Mouse (Mus musculus): ENCODE measurements around the gene Cdc42bpb.

DNA sequence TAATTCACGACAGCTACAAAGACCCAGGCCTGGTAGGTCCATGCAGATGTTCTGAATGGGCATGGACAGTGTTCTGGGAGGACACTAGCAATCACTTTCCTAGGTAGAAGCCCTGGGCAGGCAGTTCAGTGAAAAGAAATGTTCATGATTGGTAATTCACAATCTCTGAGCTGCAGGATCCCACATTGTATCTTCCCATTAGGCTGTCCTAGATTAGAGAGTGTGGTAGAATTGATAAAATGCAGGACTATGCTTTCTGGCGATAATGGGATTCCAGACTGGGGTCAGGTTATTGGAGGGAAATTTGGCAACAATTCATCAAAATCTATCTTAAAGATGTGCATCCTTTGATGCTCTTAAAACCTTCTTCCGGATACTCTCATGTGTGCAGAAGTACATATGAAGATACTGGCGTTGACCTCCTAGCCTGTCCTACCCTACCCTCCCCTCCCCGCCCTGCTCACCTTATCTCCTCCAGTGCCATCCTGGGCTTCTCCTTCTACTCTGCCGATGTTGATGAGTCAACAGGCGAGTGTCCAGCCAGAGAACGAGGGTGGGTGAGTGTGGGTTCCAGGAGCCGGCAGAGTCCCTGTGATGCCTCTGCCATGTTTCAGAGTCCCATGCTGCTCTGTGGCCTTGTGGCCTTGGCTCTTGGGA is 130.6 kb downstream of the Cdc42bpb start:
- TF ChIP-seq CTCF (IDR thresholded peaks at IDR 0.05; ENCODE audit: low read depth, low read length) (no peak), POLR2A (IDR thresholded peaks at IDR 0.05; ENCODE audit: extremely low read depth, insufficient read depth, low read length) (no peak)

All from liver, adult 2 months (tissue).